Mouse (Mus musculus) midbrain, embryonic 11.5 days (tissue): ENCODE measurements at regions not wholly inside any gene's neighbourhood (a gene's known extent, or its start where the extent isn't known, plus 50 kb on each side); places are given as distances from the start of the nearest gene placed in this dataset.

ENCODE experiments used
- ATAC-seq: fragments of 200-750 bp; cut with Nextera tagmentation; 2 replicates; pipeline ENCODE4 v1.8.0; 2017; ENCODE audit warnings: moderate TSS enrichment, moderate library complexity; ENCODE audit not compliant: low FRiP score
- DNase-seq: peaks from one replicate; pipeline ENCODE4 v3.0.0; 2015; ENCODE audit warnings: low spot score; ENCODE audit errors: missing footprints
- H3K27ac ChIP-seq: fragments of 300-500 bp; sonication (generic); 2 replicates; pipeline ENCODE4 v1.5.1; 2014; ENCODE audit warnings: low read depth, low read length
- H3K27me3 ChIP-seq: fragments of 300-500 bp; sonication (generic); 2 replicates; pipeline ENCODE4 v1.6.1; 2014; ENCODE audit warnings: mild to moderate bottlenecking, low read length, moderate library complexity, mixed read lengths; ENCODE audit not compliant: control insufficient read depth, insufficient read depth
- H3K36me3 ChIP-seq: fragments of 300-500 bp; sonication (generic); 2 replicates; pipeline ENCODE4 v1.6.1; 2014; ENCODE audit warnings: mild to moderate bottlenecking, low read length, moderate library complexity, mixed read lengths; ENCODE audit not compliant: control insufficient read depth, insufficient read depth
- H3K4me1 ChIP-seq: fragments of 300-500 bp; sonication (generic); 2 replicates; pipeline ENCODE4 v1.6.1; 2014; ENCODE audit warnings: low read length; ENCODE audit not compliant: control insufficient read depth, insufficient read depth
- H3K4me2 ChIP-seq: fragments of 300-500 bp; sonication (generic); 2 replicates; pipeline ENCODE4 v1.6.1; 2014; ENCODE audit warnings: mild to moderate bottlenecking, moderate library complexity
- H3K4me3 ChIP-seq: fragments of 300-500 bp; sonication (generic); 2 replicates; pipeline ENCODE4 v1.5.1; 2014; ENCODE audit warnings: low read depth, low read length
- H3K9ac ChIP-seq: fragments of 300-500 bp; sonication (generic); 2 replicates; pipeline ENCODE4 v1.6.1; 2014; ENCODE audit warnings: low read length
- H3K9me3 ChIP-seq: fragments of 300-500 bp; sonication (generic); 2 replicates; pipeline ENCODE4 v1.6.1; 2016; ENCODE audit warnings: low read length; ENCODE audit not compliant: control insufficient read depth
- WGBS: fragments of 180-500 bp; shearing (Covaris S2); extraction: QIAGEN DNeasy Blood & Tissue Kit; methylation state at CpG from one replicate; pipeline ENCODE4 v1.1.7; 2014; 5-methylcytosine and 5-hydroxymethylcytosine counted together

GRCm38 (mm10) chr16:93384039-93384537, 219.8 kb downstream of the Setd4 start:
- Histone ChIP-seq H3K4me2 (no peak overlapping the region), H3K27ac (no peak overlapping the region), H3K36me3 (no peaks in the 10 kb centered on the region), H3K4me3 (no peak overlapping the region), H3K4me1 (peaks cover 7% of the 10 kb centered on the region; the same call in 1 of the 2 replicates), H3K9me3 (no peaks in the 10 kb centered on the region), H3K27me3 (no peaks in the 10 kb centered on the region), H3K9ac (no peak overlapping the region)
- DNase-seq (no peak), ATAC-seq (no peak)
- 77% methylated on average over 8 of the region's 8 CpGs for WGBS

- no peaks in the 10 kb centered on the region for H3K27me3 ChIP-seq
- no peak for DNase-seq
- H3K4me2 ChIP-seq, result no peak overlapping the region
- H3K9ac ChIP-seq, result no peak overlapping the region
- H3K36me3 ChIP-seq, result no peaks in the 10 kb centered on the region
- ATAC-seq, result no peak
- H3K4me1 ChIP-seq, result peaks cover 7% of the 10 kb centered on the region; the same call in 1 of the 2 replicates
- no peak overlapping the region for H3K27ac ChIP-seq
- no peaks in the 10 kb centered on the region for H3K9me3 ChIP-seq
- no peak overlapping the region for H3K4me3 ChIP-seq
- WGBS, result 85% methylated on average over 3 of the region's 3 CpGs
These were observed 220.9 kb downstream of the Setd4 start for GRCm38 (mm10) chr16:93382945-93383344.

GRCm38 (mm10) chr16:93380717-93381671, 222.9 kb downstream of the Setd4 start:
- Histone ChIP-seq H3K4me2 (no peak overlapping the region), H3K4me3 (no peak overlapping the region), H3K9me3 (no peaks in the 10 kb centered on the region), H3K9ac (no peak overlapping the region), H3K27me3 (no peaks in the 10 kb centered on the region), H3K27ac (no peak overlapping the region), H3K4me1 (peaks cover 7% of the 10 kb centered on the region; the same call in 1 of the 2 replicates), H3K36me3 (no peaks in the 10 kb centered on the region)
- 57% methylated on average over 13 of the region's 13 CpGs for WGBS
- ATAC-seq, result no peak
- DNase-seq, result no peak

- no peak overlapping the region for H3K4me3 ChIP-seq
- H3K4me1 ChIP-seq, result peaks cover 7% of the 10 kb centered on the region; the same call in 1 of the 2 replicates
- no peak overlapping the region for H3K9ac ChIP-seq
- H3K36me3 ChIP-seq, result no peaks in the 10 kb centered on the region
- WGBS, result 66% methylated on average over 4 of the region's 4 CpGs
- no peaks in the 10 kb centered on the region for H3K27me3 ChIP-seq
- H3K4me2 ChIP-seq, result no peak overlapping the region
- H3K9me3 ChIP-seq, result no peaks in the 10 kb centered on the region
- no peak overlapping the region for H3K27ac ChIP-seq
- ATAC-seq, result no peak
- DNase-seq, result no peak
These were observed 223.7 kb downstream of the Setd4 start for GRCm38 (mm10) chr16:93380117-93380516.

GRCm38 (mm10) chr16:93379611-93380010, 224.3 kb downstream of the Setd4 start:
- Histone ChIP-seq H3K9ac (no peak overlapping the region), H3K27me3 (no peaks in the 10 kb centered on the region), H3K9me3 (no peaks in the 10 kb centered on the region), H3K27ac (no peak overlapping the region), H3K4me1 (peaks cover 7% of the 10 kb centered on the region; the same call in 1 of the 2 replicates), H3K4me3 (no peak overlapping the region), H3K4me2 (no peak overlapping the region), H3K36me3 (no peaks in the 10 kb centered on the region)
- WGBS, result 50% methylated on average over 6 of the region's 6 CpGs
- no peak for ATAC-seq
- DNase-seq, result no peak

- ATAC-seq, result no peak
- H3K27me3 ChIP-seq, result no peaks in the 10 kb centered on the region
- H3K4me1 ChIP-seq, result 0 out of 2 replicates have a peak, but pooled peaks cover 3% of the 10 kb centered on the region
- no peaks in the 10 kb centered on the region for H3K9me3 ChIP-seq
- no peak overlapping the region for H3K4me3 ChIP-seq
- H3K4me2 ChIP-seq, result no peak overlapping the region
- DNase-seq, result peak; percentile 60
- H3K9ac ChIP-seq, result no peak overlapping the region
- 90% methylated on average over 6 of the region's 6 CpGs for WGBS
- no peak overlapping the region for H3K27ac ChIP-seq
- H3K36me3 ChIP-seq, result no peaks in the 10 kb centered on the region
These were observed 229.2 kb downstream of the Setd4 start for GRCm38 (mm10) chr16:93374669-93375068.

- H3K36me3 ChIP-seq, result no peaks in the 10 kb centered on the region
- ATAC-seq (no peak), DNase-seq (no peak)
- no peak overlapping the region for H3K4me2 ChIP-seq
- H3K9ac ChIP-seq, result no peak overlapping the region
- H3K9me3 ChIP-seq, result no peaks in the 10 kb centered on the region
- no peak overlapping the region for H3K4me3 ChIP-seq
- no peaks in the 10 kb centered on the region for H3K4me1 ChIP-seq
- H3K27me3 ChIP-seq, result no peaks in the 10 kb centered on the region
- WGBS, result 82% methylated on average over 10 of the region's 10 CpGs
- H3K27ac ChIP-seq, result no peak overlapping the region
These were observed 234.1 kb downstream of the Setd4 start for GRCm38 (mm10) chr16:93369766-93370146.

- no peaks in the 10 kb centered on the region for H3K36me3 ChIP-seq
- H3K4me2 ChIP-seq, result no peak overlapping the region
- WGBS, result 80% methylated on average over 21 of the region's 21 CpGs
- H3K27me3 ChIP-seq, result no peaks in the 10 kb centered on the region
- H3K9ac ChIP-seq, result no peak overlapping the region
- H3K4me3 ChIP-seq, result no peak overlapping the region
- no peaks in the 10 kb centered on the region for H3K9me3 ChIP-seq
- no peak for ATAC-seq
- DNase-seq, result peak; percentile 80
- no peaks in the 10 kb centered on the region for H3K4me1 ChIP-seq
- no peak overlapping the region for H3K27ac ChIP-seq
These were observed 234.8 kb downstream of the Setd4 start for GRCm38 (mm10) chr16:93368824-93369765.
